Mouse (Mus musculus): ENCODE results near the gene Cdc6. TPM values are rescaled to one million over a fixed set of nuclear protein-coding genes. Genes with fewer than 3 reads are reported as not detected.
A peak's percentile ranks its signal among the peaks of the same experiment; 100 is the strongest.

Cdc6 gene
- polyA plus RNA-seq, 1 experiment from 2014 or later, result 34.7 TPM

DNA sequence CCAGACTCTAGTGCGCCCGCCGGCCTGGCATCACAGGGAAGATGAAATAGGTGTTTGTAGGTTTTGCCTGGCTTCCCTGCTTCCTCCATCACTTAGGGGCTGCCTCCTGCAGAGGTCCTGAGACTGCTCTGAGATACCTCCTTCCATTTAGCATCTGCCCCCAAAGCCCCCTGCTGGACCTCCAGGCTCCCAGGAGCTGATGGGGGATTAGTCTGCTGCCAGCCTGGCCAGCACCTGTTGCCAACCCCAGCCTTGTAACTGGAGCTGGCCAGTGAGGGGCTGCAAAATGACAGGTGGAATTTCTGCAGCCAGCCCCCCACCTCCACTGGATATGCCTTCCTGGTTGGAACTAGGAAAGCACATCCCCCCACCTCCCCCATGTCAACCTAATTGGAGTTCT, 33.2 kb downstream of the Cdc6 start:
- H3K4me1 ChIP-seq, result peaks cover 88% of the 10 kb centered on the region
- no peaks in the 10 kb centered on the region for H3K36me3 ChIP-seq
- no peak for ATAC-seq (ENCODE audit: insufficient number of reproducible peaks, insufficient read depth, low FRiP score, low TSS enrichment)
- H3K27me3 ChIP-seq, result no peaks in the 10 kb centered on the region
- WGBS, result 24% methylated on average over 3 of the region's 3 CpGs
- peak overlapping the region; percentile 91 for H3K4me2 ChIP-seq (replicated peaks)
- peak overlapping the region; percentile 31 for H3K9ac ChIP-seq
- H3K9me3 ChIP-seq, result no peaks in the 10 kb centered on the region
- H3K27ac ChIP-seq, result peak overlapping the region; percentile 99
- H3K4me3 ChIP-seq, result peak overlapping the region; percentile 82

DNA sequence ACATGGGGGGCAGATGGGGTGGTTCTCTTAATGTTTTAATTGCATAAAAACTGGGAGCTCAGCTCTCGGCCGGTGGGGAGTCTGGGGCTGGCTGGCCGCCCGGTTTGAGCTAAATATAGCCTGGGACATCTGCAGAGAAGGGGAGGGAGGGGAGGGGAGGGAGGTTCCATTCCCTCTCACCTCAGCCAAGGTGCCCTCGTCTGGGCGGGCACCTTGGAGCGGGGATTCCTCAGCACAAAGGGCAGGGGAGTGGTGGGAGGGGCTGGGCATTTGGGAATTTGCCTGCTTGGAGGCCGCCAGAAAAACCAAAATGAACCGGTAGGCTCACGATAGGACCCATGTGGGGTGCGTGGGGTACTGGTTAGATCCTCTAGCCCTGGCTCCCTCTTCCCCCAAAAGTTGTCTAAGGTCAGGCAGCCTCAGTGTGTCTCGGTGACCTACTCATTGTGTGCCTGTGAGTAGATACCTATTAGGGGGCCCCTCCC, 33.8 kb downstream of the Cdc6 start:
- H3K36me3 ChIP-seq, result no peaks in the 10 kb centered on the region
- H3K9ac ChIP-seq, result peak overlapping the region; percentile 55
- H3K4me1 ChIP-seq, result peaks cover 86% of the 10 kb centered on the region
- no peaks in the 10 kb centered on the region for H3K27me3 ChIP-seq
- H3K4me2 ChIP-seq (replicated peaks), result peak overlapping the region; percentile 91
- peak overlapping the region; percentile 99 for H3K27ac ChIP-seq
- peak overlapping the region; percentile 82 for H3K4me3 ChIP-seq
- WGBS, result 2% methylated on average over 12 of the region's 12 CpGs
- H3K9me3 ChIP-seq, result no peaks in the 10 kb centered on the region
- no peak for ATAC-seq (ENCODE audit: insufficient number of reproducible peaks, insufficient read depth, low FRiP score, low TSS enrichment)

DNA sequence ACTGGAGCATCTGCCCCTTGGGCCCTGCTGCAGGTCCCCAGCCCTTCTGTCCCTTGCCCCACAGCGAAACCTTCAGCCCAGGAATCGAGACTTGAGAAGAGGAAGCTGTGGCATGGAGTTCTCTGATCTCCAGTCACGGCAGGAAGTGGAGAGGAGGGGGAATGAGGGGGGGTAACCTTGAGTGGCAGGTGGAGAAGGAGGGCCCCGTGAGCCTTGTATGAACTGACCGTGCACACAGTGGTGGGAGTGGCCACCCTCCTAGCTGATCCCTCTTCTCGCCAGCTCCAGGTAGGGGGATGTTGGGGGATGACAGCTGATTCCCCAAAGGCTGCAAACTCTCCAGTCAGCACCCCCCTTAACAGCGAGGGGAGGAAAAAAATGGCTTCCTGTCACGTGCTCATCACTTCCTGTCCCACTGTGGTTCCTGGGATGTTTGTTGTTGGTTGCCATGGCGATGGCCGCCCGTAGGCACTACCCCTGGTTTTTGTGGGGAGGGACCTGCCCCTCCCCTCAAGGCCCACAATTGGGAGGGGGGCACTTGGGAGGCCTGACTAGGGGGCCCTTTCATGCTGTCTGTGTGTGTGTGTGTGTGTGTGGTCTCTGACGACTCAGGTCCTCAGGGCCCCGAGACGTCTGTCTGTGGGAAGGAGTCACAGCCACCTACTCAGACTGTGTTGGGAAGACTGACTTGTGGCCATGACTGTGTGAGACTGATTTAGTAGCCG, 34.4 kb downstream of the Cdc6 start:
- peak overlapping the region; percentile 99 for H3K27ac ChIP-seq
- H3K4me2 ChIP-seq (replicated peaks), result peak overlapping the region; percentile 91
- H3K36me3 ChIP-seq, result no peaks in the 10 kb centered on the region
- no peak for ATAC-seq (ENCODE audit: insufficient number of reproducible peaks, insufficient read depth, low FRiP score, low TSS enrichment)
- 6% methylated on average over 15 of the region's 15 CpGs for WGBS
- H3K4me1 ChIP-seq, result peaks cover 81% of the 10 kb centered on the region
- no peaks in the 10 kb centered on the region for H3K9me3 ChIP-seq
- no peaks in the 10 kb centered on the region for H3K27me3 ChIP-seq
- peak overlapping the region; percentile 55 for H3K9ac ChIP-seq
- peak overlapping the region; percentile 82 for H3K4me3 ChIP-seq

DNA sequence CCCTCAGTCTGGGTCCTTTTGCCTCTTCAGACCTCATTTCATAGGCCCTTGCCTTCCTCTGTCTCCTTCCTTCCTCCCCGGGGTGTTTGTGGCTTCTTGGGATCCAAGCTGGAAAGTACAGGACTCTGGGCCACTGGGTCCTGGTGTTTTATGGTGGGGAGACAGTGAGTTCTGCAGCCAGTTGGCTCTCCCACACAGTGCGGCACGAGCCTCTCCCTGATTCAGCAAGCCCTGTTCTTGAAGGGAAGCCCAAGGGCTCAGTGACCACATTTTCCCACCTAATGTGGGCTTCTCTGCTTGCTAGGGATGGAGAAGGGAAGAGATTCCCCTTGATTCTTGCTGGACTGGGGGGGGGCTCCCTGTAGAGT, 34.9 kb downstream of the Cdc6 start:
- H3K4me1 ChIP-seq, result peaks cover 82% of the 10 kb centered on the region
- H3K27me3 ChIP-seq, result no peaks in the 10 kb centered on the region
- H3K9me3 ChIP-seq, result no peaks in the 10 kb centered on the region
- no peaks in the 10 kb centered on the region for H3K36me3 ChIP-seq
- WGBS, result 57% methylated on average over 3 of the region's 3 CpGs
- peak overlapping the region; percentile 82 for H3K4me3 ChIP-seq
- peak overlapping the region; percentile 91 for H3K4me2 ChIP-seq (replicated peaks)
- H3K27ac ChIP-seq, result peak overlapping the region; percentile 99
- no peak for ATAC-seq (ENCODE audit: insufficient number of reproducible peaks, insufficient read depth, low FRiP score, low TSS enrichment)
- H3K9ac ChIP-seq, result peak overlapping the region; percentile 55

DNA sequence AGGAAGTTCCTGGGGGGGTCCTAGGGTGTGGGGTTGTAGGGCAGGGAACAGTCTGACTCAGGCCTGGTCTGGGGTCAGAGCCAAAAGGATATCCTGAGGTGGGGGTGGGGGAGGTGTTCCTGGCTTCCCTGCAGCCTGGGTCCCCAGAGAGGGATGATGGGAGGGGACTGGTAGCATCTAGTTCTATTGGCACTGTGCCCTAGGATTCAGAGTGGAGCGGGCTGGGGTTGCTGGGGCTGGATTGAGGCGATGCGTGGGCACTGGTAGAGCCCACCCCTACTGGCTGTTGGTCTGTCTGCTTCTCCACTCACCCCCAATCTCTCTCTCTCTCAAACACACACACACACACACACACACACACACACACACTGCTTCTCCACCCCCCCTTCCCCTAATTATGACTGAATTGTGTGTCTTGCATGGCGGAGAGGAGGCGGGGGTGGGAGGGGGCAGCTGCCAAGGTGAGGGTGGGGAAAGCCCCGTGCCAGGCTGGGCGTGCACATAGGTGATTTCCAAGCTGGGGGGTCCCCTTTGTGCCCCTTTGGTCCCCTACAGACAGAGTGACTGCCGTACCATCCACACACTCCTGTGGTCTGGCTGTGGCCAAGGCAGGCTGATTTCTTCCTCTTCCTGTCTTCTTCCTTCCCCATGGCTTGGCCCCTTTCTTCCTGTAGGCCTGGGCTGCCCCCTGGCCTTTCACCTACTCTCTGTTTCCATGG, 35.5 kb downstream of the Cdc6 start:
- 45% methylated on average over 8 of the region's 8 CpGs for whole genome bisulfite sequencing
- peak overlapping the region; percentile 91 for H3K4me2 ChIP-seq (replicated peaks)

DNA sequence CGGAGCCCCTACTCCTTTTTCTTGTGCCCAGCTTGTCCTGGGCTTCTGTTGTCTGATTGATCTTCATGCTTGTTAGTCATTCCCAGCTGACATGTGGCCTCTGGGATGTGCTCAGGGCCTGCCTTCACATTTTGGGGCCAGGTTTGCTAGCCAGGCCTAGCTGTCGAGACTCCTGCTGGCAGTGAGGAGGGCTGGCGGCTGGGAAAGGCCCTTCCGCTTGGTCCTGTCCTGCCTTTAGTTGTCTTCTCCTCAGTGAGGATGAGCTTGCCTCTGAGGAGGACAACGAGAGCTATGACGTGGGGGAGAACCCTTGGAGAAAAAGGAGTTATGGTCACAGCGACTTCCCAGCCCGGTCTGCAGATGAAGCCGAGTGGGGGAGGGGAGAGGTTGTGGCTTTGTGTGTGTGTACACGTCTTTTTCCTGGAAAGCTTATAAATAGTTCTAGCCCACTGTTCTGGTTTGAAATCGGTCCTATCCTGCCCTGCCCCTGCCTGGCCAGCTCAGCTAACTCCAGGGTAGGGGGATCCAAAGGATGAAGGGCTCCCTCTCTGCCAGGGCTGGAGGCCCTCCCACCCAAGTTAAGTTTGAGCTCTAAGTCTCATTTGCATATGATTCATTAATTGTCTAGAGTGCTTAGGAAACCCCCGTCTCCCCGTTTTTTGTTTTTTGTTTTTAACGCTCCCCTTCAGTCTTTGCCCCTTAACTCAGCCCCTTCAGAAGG, 36.3 kb downstream of the Cdc6 start:
- 30% methylated on average over 14 of the region's 14 CpGs for WGBS
- H3K27me3 ChIP-seq, result no peaks in the 10 kb centered on the region
- 0 out of 2 replicates have a peak overlapping the region, but pooled peaks have one; percentile 5 for H3K4me3 ChIP-seq
- H3K27ac ChIP-seq, result peak overlapping the region; percentile 99
- peak overlapping the region; percentile 55; the same call in 1 of the 2 replicates for H3K9ac ChIP-seq
- H3K4me2 ChIP-seq (replicated peaks), result peak overlapping the region; percentile 91
- peaks cover 80% of the 10 kb centered on the region for H3K4me1 ChIP-seq
- H3K36me3 ChIP-seq, result no peaks in the 10 kb centered on the region
- ATAC-seq (ENCODE audit: insufficient number of reproducible peaks, insufficient read depth, low FRiP score, low TSS enrichment), result no peak
- H3K9me3 ChIP-seq, result no peaks in the 10 kb centered on the region

More for the DNA sequence above, 35.5 kb downstream of the Cdc6 start:
- peaks cover 82% of the 10 kb centered on the region for H3K4me1 ChIP-seq
- no peak for ATAC-seq (ENCODE audit: insufficient number of reproducible peaks, insufficient read depth, low FRiP score, low TSS enrichment)
- no peaks in the 10 kb centered on the region for H3K36me3 ChIP-seq
- H3K9ac ChIP-seq, result peak overlapping the region; percentile 55
- peak overlapping the region; percentile 99 for H3K27ac ChIP-seq
- H3K4me3 ChIP-seq, result peak overlapping the region; percentile 82; the same call in 1 of the 2 replicates
- no peaks in the 10 kb centered on the region for H3K27me3 ChIP-seq
- no peaks in the 10 kb centered on the region for H3K9me3 ChIP-seq

DNA sequence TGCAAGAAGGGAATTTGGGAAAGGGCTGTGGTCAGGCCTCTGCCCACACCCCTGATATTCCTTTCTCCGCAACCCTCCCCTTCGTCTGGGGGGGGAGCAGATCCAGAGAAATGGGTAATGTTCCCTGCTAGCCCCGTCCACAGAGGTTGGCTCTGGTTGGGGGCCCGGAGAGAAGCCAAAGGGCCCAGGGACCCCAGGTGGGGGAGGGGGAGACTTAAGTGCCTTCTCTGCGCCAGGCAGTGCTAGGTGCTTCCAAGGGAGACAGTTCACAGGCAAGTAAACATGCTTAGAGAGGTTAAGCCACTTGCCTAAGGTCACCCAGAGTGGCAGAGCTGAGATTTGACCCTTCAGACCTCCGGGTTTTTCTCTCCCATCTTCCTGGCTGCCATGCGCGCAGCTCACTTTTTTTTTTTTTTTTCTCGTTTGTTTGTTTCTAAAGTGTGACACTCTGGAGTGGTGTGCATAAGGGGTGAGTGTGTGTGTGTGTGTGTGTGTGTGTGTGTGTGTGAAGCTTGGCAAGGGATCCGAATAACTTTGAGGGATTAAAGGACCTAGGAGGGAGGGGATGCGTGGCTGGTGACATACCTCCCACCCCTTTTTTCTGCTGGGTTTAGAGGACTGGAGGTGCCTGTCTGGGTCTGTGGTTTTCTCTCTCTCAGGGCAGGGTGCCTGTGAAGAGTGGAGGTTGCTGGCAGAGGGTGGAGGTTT, 37.5 kb downstream of the Cdc6 start:
- Histone ChIP-seq H3K4me3 (no peak overlapping the region), H3K27ac (peak overlapping the region; percentile 99), H3K9me3 (no peaks in the 10 kb centered on the region), H3K4me1 (peaks cover 80% of the 10 kb centered on the region), H3K27me3 (no peaks in the 10 kb centered on the region), H3K9ac (peak overlapping the region; percentile 55; the same call in 1 of the 2 replicates), H3K4me2 (replicated peaks) (peak overlapping the region; percentile 91), H3K36me3 (peaks cover 6% of the 10 kb centered on the region)
- no peak for ATAC-seq (ENCODE audit: insufficient number of reproducible peaks, insufficient read depth, low FRiP score, low TSS enrichment)
- WGBS, result 20% methylated on average over 11 of the region's 11 CpGs

DNA sequence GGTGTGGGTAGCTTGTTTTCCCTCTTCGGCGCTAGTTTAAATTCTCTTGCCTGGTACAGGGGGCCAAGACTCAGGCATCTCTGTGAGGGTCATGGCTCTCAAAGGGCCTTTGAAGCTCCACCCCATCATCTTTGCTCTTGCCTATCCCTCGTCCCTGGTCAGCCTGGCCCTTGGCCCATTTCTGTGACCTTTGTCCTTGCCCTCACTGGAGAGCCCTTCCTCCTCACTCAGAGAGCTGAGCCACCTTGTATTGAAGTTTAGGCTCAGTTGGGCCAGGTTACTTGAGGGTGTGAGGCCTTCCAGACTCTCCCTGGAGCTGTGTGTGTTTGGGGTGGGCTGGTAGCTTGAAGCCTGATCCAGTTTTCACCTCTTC, 38.0 kb downstream of the Cdc6 start:
- WGBS, result 44% methylated on average over 3 of the region's 3 CpGs
- H3K36me3 ChIP-seq, result peaks cover 11% of the 10 kb centered on the region
- H3K27ac ChIP-seq, result peak overlapping the region; percentile 46; the same call in 1 of the 2 replicates
- H3K9me3 ChIP-seq, result no peaks in the 10 kb centered on the region
- no peaks in the 10 kb centered on the region for H3K27me3 ChIP-seq
- H3K4me1 ChIP-seq, result peaks cover 77% of the 10 kb centered on the region
- H3K4me2 ChIP-seq (replicated peaks), result peak overlapping the region; percentile 91; the same call in 1 of the 2 replicates
- no peak overlapping the region for H3K4me3 ChIP-seq
- no peak for ATAC-seq (ENCODE audit: insufficient number of reproducible peaks, insufficient read depth, low FRiP score, low TSS enrichment)
- H3K9ac ChIP-seq, result no peak overlapping the region

DNA sequence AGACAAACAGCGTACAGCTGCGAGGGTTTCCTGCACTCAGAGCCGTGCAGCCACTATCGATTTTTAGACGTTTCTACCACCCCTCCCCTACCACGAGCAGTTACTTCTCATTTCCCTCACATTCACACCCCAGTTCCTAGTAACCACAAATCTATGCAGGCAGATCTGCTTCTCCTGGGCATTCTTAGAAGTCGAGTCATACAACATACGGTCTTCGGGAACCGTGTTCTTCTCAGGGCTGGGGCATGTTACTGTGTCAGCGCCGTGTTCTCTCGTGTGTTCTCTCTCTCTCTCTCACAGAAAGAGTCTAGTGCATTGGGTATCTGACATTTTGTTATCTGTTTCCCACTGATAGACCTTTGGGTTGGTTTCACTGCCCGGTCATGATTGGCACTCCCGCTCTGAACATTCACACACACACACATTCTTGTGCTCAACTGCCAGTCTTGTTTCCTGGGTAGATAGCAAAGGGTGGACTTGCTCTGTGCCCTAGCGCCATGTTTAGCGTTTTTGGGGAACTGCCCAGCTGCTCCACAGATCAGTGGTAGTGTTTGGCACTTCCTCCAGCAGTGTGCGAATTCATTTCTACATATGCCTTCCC, 40.5 kb downstream of the Cdc6 start:
- no peaks in the 10 kb centered on the region for H3K27me3 ChIP-seq
- ATAC-seq (ENCODE audit: insufficient number of reproducible peaks, insufficient read depth, low FRiP score, low TSS enrichment), result no peak
- H3K9me3 ChIP-seq, result no peaks in the 10 kb centered on the region
- H3K27ac ChIP-seq, result 0 out of 2 replicates have a peak overlapping the region, but pooled peaks have one; percentile 0
- H3K4me1 ChIP-seq, result peaks cover 69% of the 10 kb centered on the region
- H3K9ac ChIP-seq, result no peak overlapping the region
- no peak overlapping the region for H3K4me2 ChIP-seq (replicated peaks)
- 83% methylated on average over 18 of the region's 18 CpGs for WGBS
- peaks cover 26% of the 10 kb centered on the region for H3K36me3 ChIP-seq
- no peak overlapping the region for H3K4me3 ChIP-seq

DNA sequence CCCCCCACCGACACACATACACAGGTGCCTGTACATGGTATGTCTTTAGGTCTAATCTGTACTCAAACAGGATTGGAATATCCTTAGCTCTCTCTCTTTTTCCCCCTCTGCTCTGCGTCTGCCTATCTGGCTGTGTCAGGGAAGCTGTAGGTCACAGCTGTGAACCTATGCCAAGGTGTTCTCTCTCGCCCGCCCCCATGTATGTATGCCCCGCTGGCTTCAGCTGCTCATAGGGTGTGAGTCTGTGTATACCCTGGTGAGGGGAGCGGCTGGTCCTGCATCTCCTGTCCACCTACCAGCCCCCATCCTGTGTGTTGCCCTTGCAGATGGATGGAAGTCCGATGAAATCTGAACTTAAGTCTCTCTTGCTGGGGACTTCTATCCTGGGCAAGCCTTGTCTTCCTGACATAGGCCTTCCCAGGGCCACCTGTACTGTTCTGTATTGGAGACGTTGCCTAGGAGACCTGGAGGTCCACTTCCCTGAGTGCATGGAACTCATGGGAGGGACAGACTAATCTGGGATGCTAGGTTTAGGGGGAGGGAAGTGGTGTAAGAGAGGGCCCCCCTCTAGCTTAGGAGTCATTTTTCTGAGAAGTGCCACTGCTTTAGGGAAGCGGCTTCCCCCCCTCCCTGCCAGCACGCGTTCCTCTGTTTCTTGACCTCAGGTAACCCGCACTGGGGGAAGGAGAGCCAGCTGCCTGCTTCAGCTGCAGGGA, 41.8 kb downstream of the Cdc6 start:
- no peak overlapping the region for H3K9ac ChIP-seq
- H3K9me3 ChIP-seq, result no peaks in the 10 kb centered on the region
- no peak overlapping the region for H3K4me2 ChIP-seq (replicated peaks)
- H3K36me3 ChIP-seq, result peaks cover 26% of the 10 kb centered on the region
- no peak overlapping the region for H3K4me3 ChIP-seq
- WGBS, result 65% methylated on average over 12 of the region's 12 CpGs
- H3K27me3 ChIP-seq, result no peaks in the 10 kb centered on the region
- no peak overlapping the region for H3K27ac ChIP-seq
- no peak for ATAC-seq (ENCODE audit: insufficient number of reproducible peaks, insufficient read depth, low FRiP score, low TSS enrichment)
- peaks cover 69% of the 10 kb centered on the region for H3K4me1 ChIP-seq
